Mouse (Mus musculus): ENCODE results near the gene Dpf3.

DNA sequence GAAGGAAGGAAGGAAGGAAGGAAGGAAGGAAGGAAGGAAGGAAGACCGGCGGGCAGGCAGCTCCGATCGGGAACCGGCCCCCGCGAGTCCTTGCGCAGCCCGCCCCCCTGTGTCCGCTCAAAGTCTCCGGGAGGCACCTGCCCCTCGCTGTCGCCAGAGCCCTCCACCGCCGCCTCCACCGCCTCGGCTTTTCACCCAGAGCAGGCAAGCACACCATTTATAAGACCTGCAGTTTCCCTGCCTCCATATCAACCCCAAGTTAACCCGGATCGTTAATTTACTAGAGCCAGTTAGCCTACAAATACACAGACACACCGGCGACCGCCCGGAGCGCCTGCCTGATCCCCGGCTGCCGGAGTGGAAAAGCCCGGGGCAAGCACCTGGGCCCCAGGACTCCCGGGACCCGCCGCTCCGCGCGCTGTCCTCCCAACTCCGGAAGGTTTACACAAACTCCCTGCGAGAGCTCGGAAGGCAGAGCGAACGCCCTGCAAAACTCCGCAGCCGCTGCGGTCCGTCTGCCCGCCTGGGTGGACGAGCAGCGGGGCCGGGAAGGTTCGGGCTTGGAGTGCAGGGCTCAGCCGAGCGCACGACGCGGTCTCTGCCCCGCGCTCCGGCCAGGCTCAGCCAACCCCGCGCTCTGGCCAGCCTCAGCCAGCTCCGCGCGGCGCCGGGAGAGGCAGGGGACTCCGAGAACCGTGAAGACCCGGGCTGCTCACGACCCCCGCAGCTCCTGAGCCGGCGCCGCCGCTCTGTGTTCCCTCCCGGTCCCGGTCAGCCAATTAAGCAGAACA is 650 bp downstream of the Dpf3 start:
- TF ChIP-seq POLR2A (IDR thresholded peaks at IDR 0.05; ENCODE audit: control insufficient read depth, low read depth, low read length) (no peak), CTCF (IDR thresholded peaks at IDR 0.05; ENCODE audit: control insufficient read depth, insufficient read depth, insufficient replicate concordance, low read depth, low read length) (no peak)

All from testis, adult 2 months (tissue).